Mouse (Mus musculus) hindbrain, embryonic 15.5 days (tissue): ENCODE measurements around the gene Pstpip1. TPM values are rescaled to one million over a fixed set of nuclear protein-coding genes. Genes with fewer than 3 reads are reported as not detected.

Experiments
- ATAC-seq: fragments of 200-750 bp; cut with Nextera tagmentation; 2 replicates; pipeline ENCODE4 v1.8.0; 2017; ENCODE audit warnings: low read depth, moderate number of reproducible peaks, moderate TSS enrichment; ENCODE audit not compliant: low FRiP score
- H3K27ac ChIP-seq: fragments of 300-500 bp; sonication (generic); replicated peaks from 2 replicates; pipeline ENCODE4 v1.5.1; 2015; ENCODE audit warnings: mild to moderate bottlenecking, inconsistent platforms
- H3K27me3 ChIP-seq: fragments of 300-500 bp; sonication (generic); 2 replicates; pipeline ENCODE4 v1.6.1; 2015; ENCODE audit warnings: control low read depth, inconsistent platforms
- H3K36me3 ChIP-seq: fragments of 300-500 bp; sonication (generic); 2 replicates; pipeline ENCODE4 v1.6.1; 2015; ENCODE audit warnings: control low read depth, inconsistent platforms
- H3K4me1 ChIP-seq: fragments of 300-500 bp; sonication (generic); replicated peaks from 2 replicates; pipeline ENCODE4 v1.6.1; 2015; ENCODE audit warnings: control low read depth, inconsistent platforms
- H3K4me2 ChIP-seq: fragments of 300-500 bp; sonication (generic); 2 replicates; pipeline ENCODE4 v1.6.1; 2015; ENCODE audit warnings: moderate library complexity, mild to moderate bottlenecking, inconsistent platforms
- H3K4me3 ChIP-seq: fragments of 300-500 bp; sonication (generic); 2 replicates; pipeline ENCODE4 v1.5.1; 2015; ENCODE audit warnings: mild to moderate bottlenecking, inconsistent platforms
- H3K9ac ChIP-seq: fragments of 300-500 bp; sonication (generic); 2 replicates; pipeline ENCODE4 v1.6.1; 2015; ENCODE audit warnings: inconsistent platforms
- H3K9me3 ChIP-seq: fragments of 300-500 bp; sonication (generic); 2 replicates; pipeline ENCODE4 v1.6.1; 2016; ENCODE audit warnings: control low read depth, inconsistent platforms
- WGBS: fragments of 180-500 bp; shearing (Covaris S2); methylation state at CpG from one replicate; pipeline ENCODE4 v1.1.7; 2015; 5-methylcytosine and 5-hydroxymethylcytosine counted together
- polyA plus RNA-seq: library from polyadenylated mRNA; unstranded; fragments of >200 nt; fragmentation: Nextera tagmentation; extraction: Ambion mirVana; gene quantifications from 2 replicates; pipeline ENCODE4 v1.2.1, GENCODE M21; 2015

Pstpip1 gene
- polyA plus RNA-seq, 1 experiment from 2014 or later, result 0.87 TPM

- Histone ChIP-seq H3K9ac (no peak overlapping the region), H3K4me1 (0 out of 2 replicates have a peak, but pooled peaks cover 3% of the 10 kb centered on the region), H3K36me3 (peaks cover 46% of the 10 kb centered on the region), H3K4me3 (no peak overlapping the region), H3K27me3 (no peaks in the 10 kb centered on the region), H3K4me2 (no peak overlapping the region), H3K27ac (no peak overlapping the region), H3K9me3 (no peaks in the 10 kb centered on the region)
- no peak for ATAC-seq
- 69% methylated on average over 10 of the region's 10 CpGs for WGBS
These were observed 42.2 kb downstream of the Pstpip1 start for GRCm38 (mm10) chr9:56131813-56132525.

DNA sequence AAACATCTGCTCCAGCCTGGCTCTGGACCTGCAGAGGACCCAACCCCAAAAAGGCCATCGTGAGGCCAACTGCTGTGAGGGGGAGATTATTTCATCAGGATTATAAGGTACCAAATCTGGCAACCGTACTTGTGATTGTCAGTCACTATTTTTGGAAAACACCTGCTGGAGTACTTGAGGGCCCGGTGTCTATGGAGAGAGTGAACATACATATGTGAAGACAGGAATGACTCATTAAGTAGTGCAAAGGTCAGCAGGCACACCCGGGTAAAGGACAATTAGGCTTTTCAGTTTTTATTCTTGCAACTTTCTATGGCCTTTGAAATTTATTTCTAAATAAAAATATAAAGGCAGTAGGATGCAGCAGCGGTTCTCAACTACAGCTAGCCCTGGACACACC, 44.2 kb downstream of the Pstpip1 start:
- no peak overlapping the region for H3K4me3 ChIP-seq
- 93% methylated on average over 5 of the region's 5 CpGs for WGBS
- no peaks in the 10 kb centered on the region for H3K9me3 ChIP-seq
- H3K4me1 ChIP-seq, result 0 out of 2 replicates have a peak, but pooled peaks cover 3% of the 10 kb centered on the region
- no peak overlapping the region for H3K27ac ChIP-seq
- H3K4me2 ChIP-seq, result no peak overlapping the region
- H3K9ac ChIP-seq, result no peak overlapping the region
- H3K36me3 ChIP-seq, result peaks cover 43% of the 10 kb centered on the region
- ATAC-seq, result no peak
- no peaks in the 10 kb centered on the region for H3K27me3 ChIP-seq

DNA sequence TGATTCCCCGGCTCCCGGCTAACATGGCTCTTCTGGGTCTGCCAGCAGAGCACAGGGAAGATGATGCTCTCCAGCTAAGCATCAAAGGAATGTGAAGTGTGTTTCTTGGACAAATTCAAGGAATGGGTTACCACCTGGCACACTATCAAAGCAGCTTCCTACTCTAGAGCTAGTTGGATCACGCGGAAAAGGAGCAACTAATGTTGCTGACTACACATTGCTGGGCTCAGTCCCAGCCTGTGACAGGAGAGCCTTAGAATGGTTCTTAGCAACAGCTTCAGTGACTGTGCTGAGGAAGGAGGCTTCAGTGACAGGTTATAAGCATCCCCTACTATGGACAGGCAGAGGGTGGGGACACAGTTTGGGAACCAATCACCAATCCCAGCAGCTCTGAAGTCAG, 44.9 kb downstream of the Pstpip1 start:
- Histone ChIP-seq H3K4me1 (0 out of 2 replicates have a peak, but pooled peaks cover 3% of the 10 kb centered on the region), H3K27ac (no peak overlapping the region), H3K36me3 (peaks cover 43% of the 10 kb centered on the region), H3K9me3 (no peaks in the 10 kb centered on the region), H3K4me3 (no peak overlapping the region), H3K27me3 (no peaks in the 10 kb centered on the region), H3K4me2 (no peak overlapping the region), H3K9ac (no peak overlapping the region)
- 83% methylated on average over 4 of the region's 4 CpGs for WGBS
- ATAC-seq, result no peak

DNA sequence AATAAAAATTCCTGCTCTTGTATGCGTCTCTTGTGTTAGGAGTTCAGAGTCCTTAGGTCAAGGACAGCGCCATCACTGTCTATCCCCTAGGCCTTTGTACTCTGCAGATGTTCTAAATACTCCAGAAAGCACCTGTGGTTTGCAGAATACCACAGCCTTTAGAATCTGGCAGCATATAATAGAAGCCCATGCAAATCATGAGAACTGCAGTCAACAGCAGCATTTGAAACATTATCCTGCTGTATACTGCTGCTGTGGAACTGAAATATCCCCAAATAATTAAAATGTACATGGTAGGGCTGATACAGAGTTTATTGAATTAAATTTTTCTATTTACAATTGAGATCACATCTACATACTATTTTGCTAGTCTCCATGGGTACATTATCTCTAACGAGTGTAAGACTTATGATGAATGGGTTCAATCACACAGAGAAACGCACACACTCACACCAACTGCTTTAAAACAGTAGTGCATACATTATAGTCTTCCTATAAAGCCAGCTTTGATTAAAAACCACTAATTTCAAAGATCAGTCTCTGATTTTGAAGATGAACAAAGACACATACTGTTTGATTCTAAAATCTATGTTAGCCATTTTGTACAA, 45.9 kb downstream of the Pstpip1 start:
- Histone ChIP-seq H3K36me3 (peaks cover 43% of the 10 kb centered on the region), H3K9me3 (no peaks in the 10 kb centered on the region), H3K9ac (no peak overlapping the region), H3K4me3 (no peak overlapping the region), H3K4me1 (0 out of 2 replicates have a peak, but pooled peaks cover 3% of the 10 kb centered on the region), H3K27ac (no peak overlapping the region), H3K27me3 (no peaks in the 10 kb centered on the region), H3K4me2 (no peak overlapping the region)
- no peak for ATAC-seq
- WGBS, result 79% methylated on average over 4 of the region's 4 CpGs

- no peak for ATAC-seq
- no peak overlapping the region for H3K4me3 ChIP-seq
- no peaks in the 10 kb centered on the region for H3K9me3 ChIP-seq
- H3K4me1 ChIP-seq, result no peaks in the 10 kb centered on the region
- H3K36me3 ChIP-seq, result peaks cover 57% of the 10 kb centered on the region
- WGBS, result 90% methylated on average over 9 of the region's 9 CpGs
- no peak overlapping the region for H3K4me2 ChIP-seq
- no peak overlapping the region for H3K27ac ChIP-seq
- H3K27me3 ChIP-seq, result no peaks in the 10 kb centered on the region
- H3K9ac ChIP-seq, result no peak overlapping the region
These were observed 52.0 kb downstream of the Pstpip1 start for GRCm38 (mm10) chr9:56141776-56142175.

GRCm38 (mm10) chr9:56144366-56145003, 54.7 kb downstream of the Pstpip1 start:
- peaks cover 57% of the 10 kb centered on the region for H3K36me3 ChIP-seq
- H3K4me1 ChIP-seq, result no peaks in the 10 kb centered on the region
- H3K9me3 ChIP-seq, result no peaks in the 10 kb centered on the region
- no peak for ATAC-seq
- no peak overlapping the region for H3K27ac ChIP-seq
- no peak overlapping the region for H3K4me2 ChIP-seq
- no peak overlapping the region for H3K4me3 ChIP-seq
- H3K27me3 ChIP-seq, result no peaks in the 10 kb centered on the region
- 97% methylated on average over 7 of the region's 7 CpGs for WGBS
- H3K9ac ChIP-seq, result no peak overlapping the region

DNA sequence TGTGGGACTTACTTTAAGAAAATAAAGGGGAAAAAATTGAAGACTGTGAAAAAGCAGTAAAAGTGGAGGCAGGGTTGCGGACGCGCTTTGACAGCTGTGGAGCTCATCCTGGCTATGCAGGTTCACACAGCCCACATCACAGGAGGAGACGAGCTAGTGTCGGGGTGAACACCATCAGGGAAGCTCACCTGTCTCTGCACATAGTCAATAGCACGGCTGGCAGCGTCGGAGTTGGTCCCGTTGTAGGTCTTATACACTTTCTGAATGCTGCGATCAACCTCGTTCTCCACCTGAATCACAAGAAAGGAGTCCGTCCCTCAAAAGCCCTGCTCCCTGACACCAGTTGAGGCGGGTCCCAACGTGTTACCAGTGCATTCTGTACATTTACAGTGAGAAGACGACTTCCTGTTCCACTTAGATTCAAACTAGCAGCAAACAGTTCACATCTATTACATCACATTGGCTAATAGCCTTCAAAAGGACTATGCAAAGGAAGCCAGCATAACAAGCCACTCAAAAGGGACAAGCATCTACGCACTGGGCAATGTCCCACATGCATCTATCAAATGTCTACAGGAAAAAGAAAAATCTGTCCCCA, 56.7 kb downstream of the Pstpip1 start:
- ATAC-seq, result no peak
- H3K4me3 ChIP-seq, result no peak overlapping the region
- H3K27me3 ChIP-seq, result no peaks in the 10 kb centered on the region
- no peak overlapping the region for H3K27ac ChIP-seq
- peaks cover 49% of the 10 kb centered on the region for H3K36me3 ChIP-seq
- H3K4me2 ChIP-seq, result no peak overlapping the region
- WGBS, result 95% methylated on average over 16 of the region's 16 CpGs
- no peak overlapping the region for H3K9ac ChIP-seq
- H3K9me3 ChIP-seq, result no peaks in the 10 kb centered on the region
- H3K4me1 ChIP-seq, result peaks cover under 1% of the 10 kb centered on the region; the same call in 1 of the 2 replicates

- Histone ChIP-seq H3K9me3 (no peaks in the 10 kb centered on the region), H3K9ac (no peak overlapping the region), H3K4me1 (peaks cover 26% of the 10 kb centered on the region), H3K4me3 (no peak overlapping the region), H3K4me2 (no peak overlapping the region), H3K36me3 (peaks cover 4% of the 10 kb centered on the region; the same call in 1 of the 2 replicates), H3K27me3 (no peaks in the 10 kb centered on the region), H3K27ac (peak overlapping the region; percentile 51; the same call in 1 of the 2 replicates)
- 25% methylated on average over 7 of the region's 7 CpGs for WGBS
- ATAC-seq, result no peak
These were observed 62.2 kb downstream of the Pstpip1 start for GRCm38 (mm10) chr9:56151745-56152481.

DNA sequence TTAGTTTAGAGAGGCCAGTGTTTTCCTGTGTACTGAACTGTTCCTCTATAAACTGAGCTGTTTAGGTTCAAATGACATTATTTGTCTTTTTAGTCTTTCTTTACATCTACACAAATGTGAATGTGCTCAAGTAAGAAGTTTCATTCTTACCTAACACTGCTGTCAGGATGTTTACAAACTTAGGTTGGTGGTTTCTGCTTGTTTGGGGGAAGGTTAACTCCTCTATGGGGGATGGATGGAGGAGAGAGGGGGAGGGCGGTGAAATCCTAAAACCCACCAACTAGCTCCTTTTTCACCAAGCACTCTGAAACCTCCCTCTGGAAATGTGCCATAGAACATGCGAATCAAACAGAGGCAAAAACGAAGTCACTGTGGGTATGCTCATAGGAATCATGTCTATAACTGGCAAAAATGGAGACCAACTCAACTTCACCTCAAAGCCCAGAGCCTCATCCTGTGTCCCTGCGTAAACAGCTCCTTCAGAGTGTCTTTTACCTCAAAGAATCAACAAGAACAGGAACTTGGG, 62.8 kb downstream of the Pstpip1 start:
- no peak overlapping the region for H3K9ac ChIP-seq
- H3K36me3 ChIP-seq, result no peaks in the 10 kb centered on the region
- H3K9me3 ChIP-seq, result no peaks in the 10 kb centered on the region
- peak overlapping the region; percentile 42; the same call in 1 of the 2 replicates for H3K27ac ChIP-seq
- H3K27me3 ChIP-seq, result no peaks in the 10 kb centered on the region
- WGBS, result 73% methylated on average over 4 of the region's 4 CpGs
- peaks cover 26% of the 10 kb centered on the region for H3K4me1 ChIP-seq
- ATAC-seq, result no peak
- H3K4me3 ChIP-seq, result no peak overlapping the region
- no peak overlapping the region for H3K4me2 ChIP-seq

GRCm38 (mm10) chr9:56154572-56154971, 64.8 kb downstream of the Pstpip1 start:
- Histone ChIP-seq H3K36me3 (no peaks in the 10 kb centered on the region), H3K4me1 (peaks cover 43% of the 10 kb centered on the region), H3K9me3 (no peaks in the 10 kb centered on the region), H3K27me3 (no peaks in the 10 kb centered on the region), H3K9ac (no peak overlapping the region), H3K4me3 (no peak overlapping the region), H3K27ac (no peak overlapping the region), H3K4me2 (no peak overlapping the region)
- ATAC-seq, result no peak
- WGBS, result 89% methylated on average over 5 of the region's 5 CpGs

DNA sequence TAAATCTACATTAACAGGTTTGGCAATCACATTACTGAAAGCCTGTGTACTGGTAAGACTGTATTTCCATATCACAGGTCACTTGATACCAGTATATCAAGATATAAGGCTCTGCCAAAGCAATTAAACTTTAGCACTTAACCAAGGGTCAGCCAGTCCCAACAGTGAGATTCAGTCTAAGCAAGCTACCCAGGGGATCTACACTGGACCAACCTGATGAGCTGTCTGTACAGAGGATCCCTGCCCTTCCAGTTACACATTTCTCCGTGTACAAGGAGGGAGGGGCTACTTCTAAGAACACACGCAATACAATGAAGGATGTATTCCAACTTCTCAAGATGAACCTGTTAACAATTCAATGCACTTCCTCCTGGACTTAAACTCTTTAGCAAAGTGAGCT, 68.3 kb downstream of the Pstpip1 start:
- WGBS, result 70% methylated on average over 2 of the region's 2 CpGs
- peaks cover 40% of the 10 kb centered on the region for H3K4me1 ChIP-seq
- no peaks in the 10 kb centered on the region for H3K27me3 ChIP-seq
- ATAC-seq, result no peak
- no peaks in the 10 kb centered on the region for H3K36me3 ChIP-seq
- H3K27ac ChIP-seq, result no peak overlapping the region
- no peak overlapping the region for H3K4me2 ChIP-seq
- H3K9ac ChIP-seq, result no peak overlapping the region
- H3K4me3 ChIP-seq, result no peak overlapping the region
- H3K9me3 ChIP-seq, result no peaks in the 10 kb centered on the region
